Mouse (Mus musculus) myocyte (in vitro differentiated cells): ENCODE data around the gene Fut11.

Experiments used
- E2F4 ChIP-seq: IDR thresholded peaks from one replicate; pipeline ENCODE4 v1.6.1; 2011; ENCODE audit warnings: mild to moderate bottlenecking, control low read depth, moderate library complexity; ENCODE audit not compliant: insufficient read depth
- MAX ChIP-seq: IDR thresholded peaks from one replicate; pipeline ENCODE4 v1.6.1; 2011; ENCODE audit warnings: low read depth, mild to moderate bottlenecking, control low read depth
- MYOD1 ChIP-seq, 3 experiments: IDR thresholded peaks; one replicate each; pipeline ENCODE4 v1.6.1; 2011; ENCODE audit warnings: control low read depth in 2 of 3, low read depth in 2 of 3, mild to moderate bottlenecking in 2 of 3, moderate library complexity in 1 of 3; ENCODE audit not compliant: insufficient read length in 2 of 3, control insufficient read depth in 1 of 3
- POLR2A ChIP-seq: IDR thresholded peaks from one replicate; pipeline ENCODE4 v1.6.1; 2011; ENCODE audit warnings: low read depth, mild to moderate bottlenecking, control low read depth, moderate library complexity; ENCODE audit not compliant: insufficient read length
- POLR2AphosphoS2 ChIP-seq: IDR thresholded peaks from one replicate; pipeline ENCODE4 v1.6.1; 2011; ENCODE audit warnings: low read depth, control low read depth; ENCODE audit not compliant: insufficient read length
- TCF12 ChIP-seq: IDR thresholded peaks from one replicate; pipeline ENCODE4 v1.6.1; 2011; ENCODE audit warnings: mild to moderate bottlenecking, control low read depth; ENCODE audit not compliant: poor library complexity, insufficient read depth, severe bottlenecking

- TF ChIP-seq MAX = no peak
- TF ChIP-seq POLR2AphosphoS2 = no peak
- TF ChIP-seq POLR2A = no peak
- no peak for TF ChIP-seq TCF12
- TF ChIP-seq MYOD1 (IDR thresholded peaks at IDR 0.05; ENCODE audit: control insufficient read depth in 1 of 3, insufficient read length in 2 of 3, low read depth in 2 of 3) = no peak
- no peak for TF ChIP-seq E2F4
Observed at GRCm38 (mm10) chr14:20738511-20738910, 43.7 kb downstream of the Fut11 start.
